Mouse (Mus musculus) left cerebral cortex, postnatal 36 days (tissue): ENCODE measurements around the gene Anxa2. TPM values are rescaled to one million over a fixed set of nuclear protein-coding genes. Genes with fewer than 3 reads are reported as not detected.

Experiments used
- DNase-seq, 2 experiments: peaks; one replicate each; pipeline ENCODE4 v3.0.0; 2021 to 2022; ENCODE audit warnings: low spot score in 2 of 2, mixed read lengths in 1 of 2
- intact Hi-C: fragments of 180-260 bp; cut with DNase I; formaldehyde crosslinking; loops from one replicate; pipeline ENCODE4 v1.15.1; 2025
- total RNA-seq, 2 experiments: library from RNA; stranded (reverse); gene quantifications; 2 replicates each; pipeline ENCODE4 v1.2.3; 2021

Anxa2 gene
- 10 to 100 TPM in 1 of 2 experiments, 1 to 10 TPM in 1; 9.5 to 14.3 TPM for total RNA-seq

GRCm38 (mm10) chr9:69453066-69453900 is at the start of gene Anxa2:
TSS of gene Anxa2 (plus strand) at chr9:69453620.
- DNase-seq: peak; percentile 24 to 42
- intact Hi-C loops: no loop called here

GRCm38 (mm10) chr9:69404671-69405070 is 48.7 kb upstream of the Anxa2 start:
- no peak for DNase-seq
- intact Hi-C loops: no loop called here

- intact Hi-C loops: no loop called here
- DNase-seq: no peak
Observed at GRCm38 (mm10) chr9:69419476-69419875, 33.9 kb upstream of the Anxa2 start.

- intact Hi-C loops: no loop called here
Observed at GRCm38 (mm10) chr9:69430531-69430930, 22.9 kb upstream of the Anxa2 start.

GRCm38 (mm10) chr9:69431863-69432555 is 21.4 kb upstream of the Anxa2 start:
- no peak for DNase-seq
- intact Hi-C loops: no loop called here

More at GRCm38 (mm10) chr9:69430531-69430930, 22.9 kb upstream of the Anxa2 start:
- DNase-seq: no peak

GRCm38 (mm10) chr9:69435194-69435593 is 18.2 kb upstream of the Anxa2 start:
- DNase-seq: no peak
- intact Hi-C loops: no loop called here

GRCm38 (mm10) chr9:69435662-69436061 is 17.8 kb upstream of the Anxa2 start:
- intact Hi-C loops: no loop called here
- no peak for DNase-seq

- DNase-seq: no peak
- intact Hi-C loops: no loop called here
Observed at GRCm38 (mm10) chr9:69439805-69440357, 13.5 kb upstream of the Anxa2 start.

- no peak for DNase-seq
- intact Hi-C loops: no loop called here
Observed at GRCm38 (mm10) chr9:69442471-69443038, 10.9 kb upstream of the Anxa2 start.

- intact Hi-C loops: no loop called here
- DNase-seq: no peak
Observed at GRCm38 (mm10) chr9:69443203-69443602, 10.2 kb upstream of the Anxa2 start.

- intact Hi-C loops: no loop called here
- no peak for DNase-seq
Observed at GRCm38 (mm10) chr9:69448801-69449200, 4.6 kb upstream of the Anxa2 start.

- intact Hi-C loops: no loop called here
- DNase-seq: no peak
Observed at GRCm38 (mm10) chr9:69450636-69451035, 2.8 kb upstream of the Anxa2 start.

GRCm38 (mm10) chr9:69451886-69452810 is 1.3 kb upstream of the Anxa2 start:
- DNase-seq: no peak
- intact Hi-C loops: no loop called here

- DNase-seq: no peak
Observed at GRCm38 (mm10) chr9:69453901-69454666, 664 bp downstream of the Anxa2 start.

GRCm38 (mm10) chr9:69454691-69455090 is 1.3 kb downstream of the Anxa2 start:
- intact Hi-C loops: no loop called here
- no peak for DNase-seq

More at GRCm38 (mm10) chr9:69453901-69454666, 664 bp downstream of the Anxa2 start:
- intact Hi-C loops: no loop called here

GRCm38 (mm10) chr9:69455391-69455790 is 2.0 kb downstream of the Anxa2 start:
- no peak for DNase-seq
- intact Hi-C loops: no loop called here

GRCm38 (mm10) chr9:69456406-69457075 is 3.1 kb downstream of the Anxa2 start:
- DNase-seq: no peak
- intact Hi-C loops: no loop called here

GRCm38 (mm10) chr9:69457143-69457542 is 3.7 kb downstream of the Anxa2 start:
- no peak for DNase-seq
- intact Hi-C loops: no loop called here
